Mouse (Mus musculus): Measurements from ENCODE around the gene Smarcd1.

GRCm38 (mm10) chr15:99731678-99732077, 29.7 kb downstream of the Smarcd1 start:
- no peak for TF ChIP-seq POLR2A (IDR thresholded peaks at IDR 0.05; ENCODE audit: insufficient read length, low read depth)
- TF ChIP-seq POLR2AphosphoS2 (IDR thresholded peaks at IDR 0.05; ENCODE audit: insufficient read length, low read depth): no peak
- no peak for TF ChIP-seq USF1 (IDR thresholded peaks at IDR 0.05; ENCODE audit: low read depth)
- no peak for TF ChIP-seq CEBPB (IDR thresholded peaks at IDR 0.05; ENCODE audit: insufficient read depth, poor library complexity, severe bottlenecking)
- TF ChIP-seq TCF3 (IDR thresholded peaks at IDR 0.05; ENCODE audit: insufficient read length, low read depth): no peak
- no peak for TF ChIP-seq TCF12 (IDR thresholded peaks at IDR 0.05; ENCODE audit: insufficient read depth, poor library complexity, severe bottlenecking)
- TF ChIP-seq SRF (IDR thresholded peaks at IDR 0.05; ENCODE audit: control insufficient read depth, insufficient read length, low read depth): no peak
- no peak for TF ChIP-seq REST (IDR thresholded peaks at IDR 0.05; ENCODE audit: insufficient read depth, insufficient read length)
- TF ChIP-seq E2F4 (IDR thresholded peaks at IDR 0.05; ENCODE audit: insufficient read depth): no peak
- TF ChIP-seq MAX (IDR thresholded peaks at IDR 0.05; ENCODE audit: low read depth): no peak
- TF ChIP-seq MYOD1 (IDR thresholded peaks at IDR 0.05; ENCODE audit: control insufficient read depth in 1 of 3, insufficient read length in 2 of 3, low read depth in 2 of 3): no peak
- TF ChIP-seq MYOG (IDR thresholded peaks at IDR 0.05; ENCODE audit: control insufficient read depth in 1 of 3, insufficient read depth in 1 of 3, insufficient read length in 2 of 3, low read depth in 2 of 3): no peak
